Mouse (Mus musculus) erythroblast, embryonic 14.5 days (primary cell): Measurements from ENCODE around the gene Zfhx3.

Source experiments
- GATA1 ChIP-seq: IDR thresholded peaks from 2 replicates; pipeline ENCODE4 v1.6.1; 2012; ENCODE audit warnings: low read length, inconsistent platforms, mixed read lengths
- TAL1 ChIP-seq: IDR thresholded peaks from 3 replicates; pipeline ENCODE4 v1.6.1; 2012; ENCODE audit warnings: low read length, inconsistent platforms, mixed read lengths

GRCm38 (mm10) chr8:107941922-107942694 is at the start of gene Zfhx3:
- TF ChIP-seq GATA1 (no peak), TAL1 (no peak)
